Mouse (Mus musculus) kidney, postnatal 25 days (tissue): ENCODE measurements around the gene Sel1l2.

ENCODE experiments used
- DNase-seq, 2 experiments: peaks; one replicate each; pipeline ENCODE4 v3.0.0; 2021; ENCODE audit warnings: mixed read lengths in 2 of 2

Gene Sel1l2

GRCm38 (mm10) chr2:140389525-140389924, at the start of gene Sel1l2:
TSS of gene Sel1l2 (minus strand) at chr2:140389706.
- DNase-seq = no peak

DNA sequence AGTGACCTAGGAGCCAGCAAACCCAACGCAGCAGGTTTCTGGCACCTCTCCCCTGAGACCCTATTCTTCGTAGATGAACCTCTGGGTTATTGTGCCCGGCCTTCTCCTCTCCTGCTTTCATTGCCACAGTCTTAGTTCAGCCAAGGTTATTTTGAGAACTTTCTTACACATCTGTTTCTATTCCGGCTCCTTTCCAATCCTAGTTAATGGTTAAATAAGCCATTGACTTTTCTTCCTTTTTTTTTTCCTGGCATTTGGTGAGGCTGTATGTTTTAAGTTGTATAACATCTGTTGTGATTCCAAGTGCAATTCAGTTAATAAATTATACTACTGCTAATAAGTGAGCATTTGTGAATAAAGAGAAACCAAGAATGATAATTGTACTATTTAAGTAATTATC, 49.6 kb upstream of the Sel1l2 start:
- DNase-seq = peak in 1 of 2 experiments; percentile 2

- DNase-seq = peak in 1 of 2 experiments; percentile 8
Measured at GRCm38 (mm10) chr2:140427283-140427682, 37.8 kb upstream of the Sel1l2 start.

DNA sequence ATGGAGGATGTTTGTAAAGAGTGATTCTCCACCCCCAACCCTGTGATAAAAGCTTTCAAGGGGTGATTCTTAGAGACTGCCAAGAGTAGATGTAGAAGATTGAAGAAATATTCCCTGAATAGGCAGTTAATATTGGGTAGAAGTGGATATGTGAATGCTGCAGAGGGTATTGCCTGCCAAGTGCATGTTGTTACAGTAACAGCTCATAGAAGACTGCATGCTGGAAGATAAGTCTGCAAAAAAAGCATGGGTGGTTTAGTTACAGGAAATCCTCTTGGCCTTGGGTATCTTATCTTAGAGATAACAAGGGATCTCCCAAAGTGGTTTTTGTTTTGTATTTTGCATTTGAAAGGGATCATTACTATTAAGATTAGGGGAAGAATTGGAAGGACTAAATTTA, 36.3 kb upstream of the Sel1l2 start:
- DNase-seq = no peak

DNA sequence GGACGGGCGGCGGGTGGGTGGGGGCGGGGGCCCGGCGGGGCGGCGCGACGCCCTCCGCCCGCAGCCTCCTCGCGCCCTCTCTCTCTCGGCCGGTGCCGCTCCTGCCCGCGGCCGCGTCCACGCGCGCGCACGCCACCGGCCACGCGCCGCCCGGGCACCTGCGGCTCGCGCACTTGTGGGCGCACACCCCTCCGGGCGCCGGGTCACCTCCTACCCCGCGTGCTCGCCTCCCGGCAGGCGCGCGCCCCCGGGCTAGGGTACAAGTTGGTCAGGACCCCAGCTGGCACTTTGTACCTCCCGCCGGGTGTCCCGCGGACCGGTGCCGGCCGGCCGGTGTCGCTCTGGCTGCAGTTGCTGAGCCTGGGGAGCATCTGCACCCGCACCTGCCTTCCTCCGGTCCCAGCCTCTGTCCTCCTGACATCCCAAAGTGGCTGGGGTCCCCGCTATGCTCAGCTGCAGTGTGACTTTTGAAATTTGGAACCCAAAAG, 6.3 kb upstream of the Sel1l2 start:
- DNase-seq = peak; percentile 34 to 81

- DNase-seq = peak; percentile 98 to 99
Measured at GRCm38 (mm10) chr2:140395179-140395578, 5.7 kb upstream of the Sel1l2 start, which contains the start of gene Macrod2. TSS of gene Macrod2 (plus strand) at chr2:140395309.

DNA sequence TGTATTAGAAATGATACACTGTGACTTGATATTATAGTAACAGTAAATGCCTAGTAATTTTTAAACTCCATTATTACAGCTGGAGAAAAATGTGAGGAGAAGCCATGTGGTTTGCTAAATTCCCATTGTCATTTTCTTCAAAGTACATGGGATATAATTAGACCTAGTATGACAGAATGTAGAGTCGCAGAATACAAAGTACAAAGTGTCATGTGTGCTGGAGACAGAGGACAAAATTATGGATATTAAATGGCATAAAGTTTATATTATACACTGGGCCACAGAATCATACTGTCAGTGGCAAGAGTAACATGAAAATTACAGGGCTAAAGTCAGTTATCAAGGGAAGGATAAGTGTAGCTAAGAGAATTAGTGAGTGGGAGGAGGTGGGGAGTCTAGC, 24.7 kb downstream of the Sel1l2 start:
- no peak for DNase-seq

- peak in 1 of 2 experiments; percentile 34 for DNase-seq
Measured at GRCm38 (mm10) chr2:140359905-140360304, 29.6 kb downstream of the Sel1l2 start.

DNA sequence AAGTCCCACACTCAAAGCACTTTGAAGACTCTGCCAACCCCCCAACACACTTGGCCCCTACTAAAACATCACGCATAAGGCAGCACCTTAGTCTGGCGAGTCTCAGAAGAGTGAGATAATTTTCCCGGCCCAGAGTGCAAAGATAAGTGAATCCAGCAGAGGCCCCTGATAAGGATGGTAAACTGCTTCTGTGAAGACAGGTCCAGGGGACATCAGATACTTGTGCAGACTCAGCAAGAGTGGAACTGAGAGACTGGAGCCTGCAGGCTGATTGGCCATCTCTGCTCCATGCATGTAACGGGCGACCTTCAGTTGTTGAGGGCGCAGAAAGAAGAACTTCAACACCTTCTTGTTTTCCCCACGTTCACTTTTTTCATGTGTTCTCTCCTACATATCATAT, 47.1 kb downstream of the Sel1l2 start:
- DNase-seq = no peak

GRCm38 (mm10) chr2:140330508-140331306, 58.8 kb downstream of the Sel1l2 start:
- no peak for DNase-seq

GRCm38 (mm10) chr2:140302976-140303708, 86.4 kb downstream of the Sel1l2 start:
- DNase-seq = no peak

DNA sequence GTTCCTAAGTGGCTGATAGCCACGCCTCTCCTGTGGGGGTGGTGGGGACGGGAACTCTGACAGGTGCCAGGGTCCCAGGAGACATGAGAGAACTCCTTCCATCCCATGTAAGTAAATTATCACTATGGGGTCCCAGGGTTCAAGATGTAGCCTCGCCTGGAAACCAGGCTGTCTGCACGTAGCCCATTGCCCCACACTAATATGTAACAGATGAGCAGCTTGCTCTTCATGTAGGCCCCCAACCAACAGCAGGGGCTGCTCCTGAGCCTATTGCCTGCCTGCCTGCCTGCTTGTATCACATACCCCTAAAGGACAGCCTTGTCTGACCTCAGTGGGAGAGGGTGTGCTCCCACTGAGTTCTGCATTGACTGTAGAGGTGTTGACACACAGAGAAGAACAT, 92.4 kb downstream of the Sel1l2 start:
- no peak for DNase-seq

- DNase-seq = no peak
Measured at GRCm38 (mm10) chr2:140293820-140294219, 95.7 kb downstream of the Sel1l2 start.

GRCm38 (mm10) chr2:140280808-140281207, 108.7 kb downstream of the Sel1l2 start:
- no peak for DNase-seq

DNA sequence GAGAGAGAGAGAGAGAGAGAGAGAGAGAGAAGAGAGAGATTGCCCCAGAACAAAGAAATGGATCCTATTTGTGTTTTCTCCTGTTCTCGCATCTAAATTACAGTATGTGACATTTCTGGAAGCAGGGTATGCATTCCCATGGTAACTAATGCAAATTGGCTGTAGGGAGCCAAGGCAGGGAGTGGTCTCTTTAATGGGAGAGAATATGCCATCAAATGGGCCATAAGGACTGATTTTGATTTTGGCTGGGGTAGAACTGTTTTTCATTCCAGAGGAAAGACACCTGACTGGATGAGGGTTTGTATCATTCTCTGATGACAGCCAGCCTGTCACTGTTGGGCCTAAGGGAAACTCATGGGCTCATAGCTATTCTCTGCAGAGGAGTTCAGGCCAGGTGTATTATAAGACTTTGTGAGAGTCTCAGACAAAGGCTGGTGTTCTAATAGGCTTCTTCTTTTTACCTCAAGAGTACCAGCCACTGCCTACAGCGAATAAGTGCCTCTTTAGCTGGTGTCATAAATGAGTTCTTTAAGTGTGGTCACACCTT, 133.8 kb downstream of the Sel1l2 start:
- DNase-seq = no peak

- no peak for DNase-seq
Measured at GRCm38 (mm10) chr2:140254256-140254655, 135.2 kb downstream of the Sel1l2 start.

- DNase-seq = no peak
Measured at GRCm38 (mm10) chr2:140243105-140243504, 146.4 kb downstream of the Sel1l2 start.

- no peak for DNase-seq
Measured at GRCm38 (mm10) chr2:140242398-140242797, 147.1 kb downstream of the Sel1l2 start.

- DNase-seq = no peak
Measured at GRCm38 (mm10) chr2:140237245-140237644, 152.3 kb downstream of the Sel1l2 start.

- no peak for DNase-seq
Measured at GRCm38 (mm10) chr2:140230295-140230694, 159.2 kb downstream of the Sel1l2 start.

- no peak for DNase-seq
Measured at GRCm38 (mm10) chr2:140220325-140220724, 169.2 kb downstream of the Sel1l2 start.

- DNase-seq = no peak
Measured at GRCm38 (mm10) chr2:140215965-140216364, 173.5 kb downstream of the Sel1l2 start.

DNA sequence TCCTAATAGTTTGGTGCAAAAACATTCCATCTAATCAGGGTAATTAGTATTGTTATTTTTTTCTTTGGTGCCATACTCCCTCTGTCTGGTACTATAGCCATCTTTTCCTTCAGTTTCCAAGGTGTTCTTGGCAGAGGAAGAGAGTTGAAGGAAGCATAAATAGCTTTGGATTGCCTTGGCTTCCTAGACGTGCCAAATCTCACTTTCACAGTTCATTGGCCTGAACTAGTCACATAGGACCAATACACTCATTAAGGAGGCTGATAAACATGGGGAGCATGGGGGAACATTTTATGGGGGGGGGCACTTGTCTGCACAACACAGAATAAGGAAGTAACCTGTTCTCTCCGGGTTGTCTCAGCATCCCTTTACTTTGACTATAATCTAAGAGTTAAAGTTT, 174.1 kb downstream of the Sel1l2 start:
- DNase-seq = no peak
